Mouse (Mus musculus): Measurements from ENCODE around the gene Nebl. TPM values are rescaled to one million over a fixed set of nuclear protein-coding genes. Genes with fewer than 3 reads are reported as not detected.

Gene Nebl
- 0.41 and 0.49 TPM in 2 replicates for polyA plus RNA-seq (2016; fragmentation: Nextera tagmentation; extraction: Ambion mirVana)

GRCm38 (mm10) chr2:17730957-17731830, at the start of gene Nebl:
Nebl (minus strand) TSS chr2:17731464.
- Histone ChIP-seq H3K36me3 (no peaks in the 10 kb centered on the region), H3K4me2 (peak within 1 kb of the TSS; percentile 74), H3K4me1 (peaks cover 6% of the 10 kb centered on the region; the same call in 1 of the 2 replicates), H3K4me3 (peak within 1 kb of the TSS; percentile 47), H3K9ac (no peak within 1 kb of the TSS), H3K9me3 (replicated peaks) (no peaks in the 10 kb centered on the region), H3K27me3 (replicated peaks) (peaks cover 60% of the 10 kb centered on the region), H3K27ac (no peak within 1 kb of the TSS)
- peak; percentile 27; the same call in 1 of the 2 replicates for ATAC-seq
- WGBS (ENCODE audit: insufficient replicate concordance) = 3% methylated on average over 46 of the region's 59 CpGs

- WGBS (ENCODE audit: insufficient replicate concordance) = 76% methylated on average over 4 of the region's 4 CpGs
- H3K9me3 ChIP-seq (replicated peaks) = no peaks in the 10 kb centered on the region
- H3K27ac ChIP-seq = no peak overlapping the region
- no peaks in the 10 kb centered on the region for H3K36me3 ChIP-seq
- H3K9ac ChIP-seq = no peak overlapping the region
- no peaks in the 10 kb centered on the region for H3K4me1 ChIP-seq
- ATAC-seq = no peak
- H3K27me3 ChIP-seq (replicated peaks) = no peaks in the 10 kb centered on the region
- H3K4me2 ChIP-seq = no peak overlapping the region
- no peak overlapping the region for H3K4me3 ChIP-seq
These were observed 39.1 kb upstream of the Nebl start for GRCm38 (mm10) chr2:17770246-17770825.

DNA sequence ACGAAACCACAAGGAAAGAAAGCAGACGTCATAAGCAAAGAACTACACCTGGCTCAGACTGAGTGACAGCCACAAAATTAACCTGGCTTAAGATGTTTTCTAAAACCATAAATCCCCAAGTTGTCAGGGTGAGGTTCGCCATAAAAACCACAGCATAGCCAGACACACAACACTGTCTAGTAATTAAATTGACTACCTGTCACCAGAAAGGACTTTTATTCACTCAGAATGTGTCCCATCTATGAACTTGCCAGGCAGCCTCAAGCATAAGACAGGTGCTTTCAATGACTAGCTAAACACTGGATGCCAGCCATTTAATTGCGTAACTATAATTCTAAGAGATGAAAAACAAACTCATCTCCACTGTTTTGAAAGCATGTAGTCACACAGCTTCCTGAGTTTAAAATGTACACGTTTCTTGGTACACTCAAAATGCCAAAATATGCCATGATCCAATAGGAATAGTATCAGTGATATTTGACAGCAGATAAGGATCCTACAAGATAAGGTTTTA, 38.0 kb upstream of the Nebl start:
- no peaks in the 10 kb centered on the region for H3K36me3 ChIP-seq
- no peak for ATAC-seq
- no peak overlapping the region for H3K27ac ChIP-seq
- H3K4me3 ChIP-seq = no peak overlapping the region
- no peaks in the 10 kb centered on the region for H3K4me1 ChIP-seq
- H3K9me3 ChIP-seq (replicated peaks) = no peaks in the 10 kb centered on the region
- WGBS (ENCODE audit: insufficient replicate concordance) = 60% methylated on average over 5 of the region's 5 CpGs
- no peak overlapping the region for H3K9ac ChIP-seq
- H3K27me3 ChIP-seq (replicated peaks) = no peaks in the 10 kb centered on the region
- H3K4me2 ChIP-seq = no peak overlapping the region

DNA sequence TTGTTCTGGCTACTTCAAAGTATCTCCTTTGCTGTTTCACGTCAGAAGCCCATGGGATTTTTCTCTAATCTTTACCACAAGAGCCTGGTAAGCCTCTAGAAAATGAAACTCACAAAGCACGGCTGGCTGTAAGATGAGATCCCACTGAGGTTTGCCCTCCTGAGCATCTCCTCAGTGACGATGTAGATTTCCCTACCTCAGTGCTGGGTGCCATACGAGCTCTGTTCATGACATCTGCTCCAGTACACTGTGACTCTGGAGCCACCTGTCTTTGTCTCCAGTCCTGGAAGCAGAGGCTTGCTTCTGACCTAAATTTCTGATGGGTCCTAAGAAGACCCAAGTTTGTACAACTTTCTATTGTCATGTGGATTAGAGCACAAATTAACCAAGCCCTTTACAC, 25.0 kb upstream of the Nebl start:
- Histone ChIP-seq H3K9ac (no peak overlapping the region), H3K4me2 (no peak overlapping the region), H3K27me3 (replicated peaks) (no peaks in the 10 kb centered on the region), H3K4me3 (no peak overlapping the region), H3K36me3 (no peaks in the 10 kb centered on the region), H3K4me1 (no peaks in the 10 kb centered on the region), H3K9me3 (replicated peaks) (no peaks in the 10 kb centered on the region), H3K27ac (no peak overlapping the region)
- WGBS (ENCODE audit: insufficient replicate concordance) = 52% methylated on average over 4 of the region's 4 CpGs
- ATAC-seq = no peak

DNA sequence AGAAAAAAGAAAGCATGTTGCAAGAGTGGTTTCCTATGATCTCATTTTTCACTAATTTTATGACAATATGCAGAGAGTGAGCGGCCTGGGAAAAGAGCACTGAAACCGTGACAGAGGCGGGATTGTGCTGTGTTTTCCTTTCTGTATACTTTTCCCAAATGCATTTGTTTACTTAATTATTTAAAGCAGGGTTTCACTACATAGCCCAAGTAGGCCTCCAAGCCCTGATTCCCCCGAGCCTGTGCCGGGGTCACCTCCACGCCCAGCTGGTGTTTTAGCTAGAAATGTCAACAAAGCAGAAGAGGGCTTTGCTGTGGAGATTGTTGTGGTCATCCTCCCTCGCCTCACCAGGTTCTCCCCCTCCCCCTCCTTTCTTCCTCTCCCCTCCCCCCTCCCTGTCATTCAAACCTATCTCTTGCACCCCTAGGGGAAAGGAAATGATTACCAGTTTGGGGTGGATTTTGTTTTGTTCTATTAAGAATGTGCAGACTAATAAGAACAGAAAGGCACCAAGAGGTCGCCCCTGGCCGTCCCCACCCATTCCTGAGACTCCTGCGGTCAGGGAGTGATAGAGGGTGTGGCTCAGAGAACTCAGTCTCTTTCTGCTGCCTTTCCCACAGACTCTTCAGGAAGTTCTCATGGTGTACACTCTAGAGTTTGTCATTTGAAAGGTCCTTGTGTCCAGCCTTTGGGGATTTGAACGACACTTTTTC, 10.9 kb upstream of the Nebl start:
- Histone ChIP-seq H3K27me3 (replicated peaks) (0 out of 2 replicates have a peak, but pooled peaks cover 7% of the 10 kb centered on the region), H3K4me1 (peaks cover 8% of the 10 kb centered on the region; the same call in 1 of the 2 replicates), H3K9ac (no peak overlapping the region), H3K36me3 (no peaks in the 10 kb centered on the region), H3K27ac (no peak overlapping the region), H3K9me3 (replicated peaks) (no peaks in the 10 kb centered on the region), H3K4me2 (peak overlapping the region; percentile 60), H3K4me3 (peak overlapping the region; percentile 33)
- 3% methylated on average over 11 of the region's 11 CpGs for WGBS (ENCODE audit: insufficient replicate concordance)
- ATAC-seq = no peak; the same call in 1 of the 2 replicates

DNA sequence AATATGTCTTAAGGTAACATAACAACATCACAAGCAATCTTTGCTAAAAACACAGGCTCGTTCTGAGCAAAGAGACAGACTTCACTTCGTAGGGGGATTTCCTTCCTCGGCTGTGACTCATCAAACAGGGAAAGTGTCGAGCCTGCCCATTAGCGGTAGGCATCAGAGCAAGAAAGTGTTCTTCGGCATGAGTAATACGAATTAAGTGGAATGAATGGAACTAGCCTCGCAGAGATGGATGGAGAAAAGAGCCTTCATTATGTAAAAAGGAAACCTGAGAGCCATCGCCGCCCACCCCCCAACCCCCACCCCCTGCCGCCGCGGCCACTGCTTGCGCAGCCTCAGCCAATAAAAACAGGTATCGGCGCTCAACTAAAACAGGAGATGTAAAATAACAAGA, 10.3 kb upstream of the Nebl start:
- ATAC-seq = no peak
- H3K4me2 ChIP-seq = peak overlapping the region; percentile 60
- no peaks in the 10 kb centered on the region for H3K36me3 ChIP-seq
- peaks cover 8% of the 10 kb centered on the region; the same call in 1 of the 2 replicates for H3K4me1 ChIP-seq
- H3K27me3 ChIP-seq (replicated peaks) = 0 out of 2 replicates have a peak, but pooled peaks cover 7% of the 10 kb centered on the region
- H3K27ac ChIP-seq = no peak overlapping the region
- H3K9ac ChIP-seq = no peak overlapping the region
- H3K9me3 ChIP-seq (replicated peaks) = no peaks in the 10 kb centered on the region
- peak overlapping the region; percentile 33 for H3K4me3 ChIP-seq
- 2% methylated on average over 16 of the region's 16 CpGs for WGBS (ENCODE audit: insufficient replicate concordance)

- WGBS (ENCODE audit: insufficient replicate concordance) = 46% methylated on average over 2 of the region's 2 CpGs
- H3K9me3 ChIP-seq (replicated peaks) = no peaks in the 10 kb centered on the region
- H3K4me1 ChIP-seq = peaks cover 8% of the 10 kb centered on the region; the same call in 1 of the 2 replicates
- H3K4me3 ChIP-seq = no peak overlapping the region
- H3K36me3 ChIP-seq = no peaks in the 10 kb centered on the region
- ATAC-seq = no peak
- H3K27me3 ChIP-seq (replicated peaks) = 0 out of 2 replicates have a peak, but pooled peaks cover 7% of the 10 kb centered on the region
- no peak overlapping the region for H3K4me2 ChIP-seq
- no peak overlapping the region for H3K27ac ChIP-seq
- H3K9ac ChIP-seq = no peak overlapping the region
These were observed 9.2 kb upstream of the Nebl start for GRCm38 (mm10) chr2:17740454-17740853.

DNA sequence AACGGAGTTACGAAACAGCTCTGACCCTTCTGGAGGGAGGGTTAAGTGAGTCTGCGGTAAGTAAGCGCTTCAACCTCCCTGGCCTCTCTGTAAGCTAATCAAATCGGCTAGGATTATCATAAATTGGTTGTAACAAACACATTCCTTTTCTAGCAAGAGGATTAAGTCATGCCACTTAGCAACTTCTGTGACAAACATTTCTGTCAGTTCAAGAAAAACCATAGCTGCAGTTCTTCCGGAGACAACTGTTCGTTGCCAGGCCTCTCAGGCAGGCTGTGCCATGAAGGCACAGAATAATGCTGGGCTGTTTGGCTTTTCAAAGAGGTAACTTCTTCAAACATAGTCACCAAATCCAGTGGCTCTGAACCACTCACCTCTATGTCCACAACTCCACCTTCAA, 946 bp upstream of the Nebl start:
- Histone ChIP-seq H3K36me3 (no peaks in the 10 kb centered on the region), H3K4me2 (no peak overlapping the region), H3K9me3 (replicated peaks) (no peaks in the 10 kb centered on the region), H3K4me3 (no peak overlapping the region), H3K9ac (no peak overlapping the region), H3K27ac (no peak overlapping the region), H3K4me1 (peaks cover 6% of the 10 kb centered on the region; the same call in 1 of the 2 replicates), H3K27me3 (replicated peaks) (peaks cover 60% of the 10 kb centered on the region)
- 25% methylated on average over 7 of the region's 7 CpGs for WGBS (ENCODE audit: insufficient replicate concordance)
- ATAC-seq = no peak

DNA sequence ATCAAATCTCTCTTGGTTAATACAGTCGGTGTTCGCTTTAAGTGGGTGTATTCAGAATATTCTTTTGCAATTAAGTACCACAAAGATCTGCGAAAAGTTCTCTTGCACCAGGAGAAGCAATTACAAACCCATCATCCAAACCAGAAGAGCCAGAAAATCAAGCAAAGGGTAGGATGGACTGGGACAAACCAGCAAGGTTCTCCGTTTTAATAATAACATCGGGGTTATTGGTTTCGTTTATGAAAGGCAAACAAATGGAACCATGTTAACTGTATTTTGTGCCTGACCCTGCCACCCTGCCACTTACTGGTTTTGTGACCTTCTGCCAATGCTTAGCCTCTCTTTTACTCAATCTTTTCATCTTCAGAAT, 552 bp upstream of the Nebl start:
- Histone ChIP-seq H3K27me3 (replicated peaks) (peaks cover 60% of the 10 kb centered on the region), H3K36me3 (no peaks in the 10 kb centered on the region), H3K27ac (no peak overlapping the region), H3K4me3 (no peak overlapping the region), H3K4me2 (peak overlapping the region; percentile 74), H3K9me3 (replicated peaks) (no peaks in the 10 kb centered on the region), H3K9ac (no peak overlapping the region), H3K4me1 (peaks cover 6% of the 10 kb centered on the region; the same call in 1 of the 2 replicates)
- no peak for ATAC-seq
- WGBS (ENCODE audit: insufficient replicate concordance) = 12% methylated on average over 6 of the region's 6 CpGs

DNA sequence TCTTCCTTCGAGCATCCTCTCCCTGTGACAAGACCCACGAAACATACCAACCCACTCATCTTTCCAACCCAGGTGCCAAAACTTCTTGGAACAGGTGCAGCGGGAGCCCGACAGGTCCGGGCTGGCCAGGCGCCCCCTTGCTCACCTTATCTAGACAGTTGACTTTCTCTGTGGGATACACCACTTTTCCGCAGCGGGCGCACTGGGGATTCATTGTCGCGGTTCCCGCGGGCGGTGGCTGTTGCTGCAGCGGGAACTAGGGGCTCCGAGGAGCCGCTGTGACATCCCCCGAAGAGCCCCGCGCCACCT, 662 bp downstream of the Nebl start:
- Histone ChIP-seq H3K27ac (no peak overlapping the region), H3K36me3 (no peaks in the 10 kb centered on the region), H3K4me1 (peaks cover 6% of the 10 kb centered on the region; the same call in 1 of the 2 replicates), H3K4me2 (peak overlapping the region; percentile 74), H3K4me3 (peak overlapping the region; percentile 47), H3K9me3 (replicated peaks) (no peaks in the 10 kb centered on the region), H3K9ac (no peak overlapping the region), H3K27me3 (replicated peaks) (peaks cover 60% of the 10 kb centered on the region)
- 0 out of 2 replicates have a peak, but pooled peaks have one; percentile 8 for ATAC-seq
- WGBS (ENCODE audit: insufficient replicate concordance) = 2% methylated on average over 20 of the region's 20 CpGs

- peaks cover 6% of the 10 kb centered on the region; the same call in 1 of the 2 replicates for H3K4me1 ChIP-seq
- ATAC-seq = no peak
- H3K27ac ChIP-seq = no peak overlapping the region
- peaks cover 60% of the 10 kb centered on the region for H3K27me3 ChIP-seq (replicated peaks)
- no peaks in the 10 kb centered on the region for H3K36me3 ChIP-seq
- H3K9me3 ChIP-seq (replicated peaks) = no peaks in the 10 kb centered on the region
- peak overlapping the region; percentile 47; the same call in 1 of the 2 replicates for H3K4me3 ChIP-seq
- peak overlapping the region; percentile 74 for H3K4me2 ChIP-seq
- WGBS (ENCODE audit: insufficient replicate concordance) = 6% methylated on average over 25 of the region's 25 CpGs
- no peak overlapping the region for H3K9ac ChIP-seq
These were observed 1.3 kb downstream of the Nebl start for GRCm38 (mm10) chr2:17729770-17730647.

Data from liver, embryonic 12.5 days (tissue).